Mouse (Mus musculus) cerebellum, adult 2 months (tissue): ENCODE measurements around the gene Arhgap24.

Source experiments
- CTCF ChIP-seq: fragments of 200-500 bp; IDR thresholded peaks from 2 replicates; pipeline ENCODE4 v1.5.1; 2011; ENCODE audit warnings: low read depth, mild to moderate bottlenecking, control low read depth, low read length, moderate library complexity, borderline replicate concordance; ENCODE audit not compliant: insufficient read depth
- POLR2A ChIP-seq: fragments of 200-500 bp; IDR thresholded peaks from 2 replicates; pipeline ENCODE4 v1.6.1; 2011; ENCODE audit warnings: low read length, control low read depth, borderline replicate concordance; ENCODE audit not compliant: insufficient read depth

GRCm38 (mm10) chr5:102481215-102482211 is at the start of gene Arhgap24:
- TF ChIP-seq POLR2A (no peak), CTCF (no peak)
